Comparison of ENCODE assay signal across 9 mouse cellular contexts in the genomic region with DNA sequence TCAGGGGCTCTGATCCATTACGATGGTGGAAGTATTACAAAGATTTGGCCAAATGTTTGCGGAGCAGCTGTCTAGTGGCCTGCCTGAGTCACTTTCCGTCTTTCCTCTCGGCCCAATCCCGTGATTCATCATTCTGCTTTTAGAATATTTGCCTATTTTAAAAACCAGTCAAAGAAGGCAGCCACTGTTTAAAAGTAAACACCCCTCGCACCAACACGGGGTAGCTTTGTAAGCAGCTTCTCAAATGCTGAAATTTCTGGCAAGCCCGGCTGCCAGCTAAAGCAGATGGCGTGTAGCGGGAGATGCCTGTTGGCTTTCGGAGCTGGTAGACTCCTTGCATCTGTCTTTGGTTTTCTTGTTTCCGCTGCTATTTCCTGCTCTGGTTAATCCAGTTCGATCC. TPM values are rescaled to one million over a fixed set of nuclear protein-coding genes. Genes with fewer than 3 reads are reported as not detected.
A peak's percentile ranks its signal among the peaks of the same experiment; 100 is the strongest.
DNase-seq lines count a peak whose midpoint lies in the region; TF ChIP-seq lines count a peak whose summit lies in the region.
"Had no signal": no experiment of that assay in that cellular context is flagged by ENCODE, and none has a peak within 500 bp of the region (broad histone marks: within the 10 kb centered on the region; RNA-seq: fewer than 3 reads in every experiment).

No protein-coding gene starts in this region.

- H3K79me2 ChIP-seq in myocyte (ENCODE audit: control insufficient read depth, insufficient read depth) = no peaks in the 10 kb centered on the region

- H3K9me3 ChIP-seq in heart, embryonic 10.5 days = no peaks in the 10 kb centered on the region
- H3K9me3 ChIP-seq: limb, embryonic 13.5 days had no signal

- H3K4me3 ChIP-seq in heart, embryonic 10.5 days = no peak overlapping the region
- no peak overlapping the region for H3K4me3 ChIP-seq in myocyte
- H3K4me3 ChIP-seq: limb, embryonic 13.5 days had no signal

- H3K27me3 ChIP-seq in heart, embryonic 10.5 days (ENCODE audit: insufficient read depth, poor library complexity, severe bottlenecking) = no peaks in the 10 kb centered on the region
- no peaks in the 10 kb centered on the region for H3K27me3 ChIP-seq in myocyte (ENCODE audit: control insufficient read depth, insufficient read depth, insufficient read length)
- H3K27me3 ChIP-seq: limb, embryonic 13.5 days had no signal

- H3K4me1 ChIP-seq in heart, embryonic 10.5 days = no peaks in the 10 kb centered on the region
- H3K4me1 ChIP-seq: limb, embryonic 13.5 days had no signal

- peak overlapping the region; percentile 75 for H3K4me2 ChIP-seq in myocyte (ENCODE audit: low read depth)
- H3K4me2 ChIP-seq: limb, embryonic 13.5 days had no signal

- intact Hi-C loops in heart, postnatal 14 days (cut with DNase I) = no loop called here

- 85% methylated on average over 13 of the region's 13 CpGs for WGBS in heart, embryonic 10.5 days

- H3ac ChIP-seq in myocyte (ENCODE audit: control insufficient read depth, insufficient read length) = no peak overlapping the region

- peak; percentile 32 to 42 for DNase-seq in heart, adult 18-20 months
- DNase-seq in heart, embryonic 10.5 days (ENCODE audit: low spot score) = no peak
- peak; percentile 87 to 89 for DNase-seq in cerebellum, postnatal 10 days
- DNase-seq in heart, postnatal 14 days = peak; percentile 17 to 51
- DNase-seq in ovary, postnatal 36 days (ENCODE audit: low spot score) = no peak
- DNase-seq in T-cell, adult 2 months (ENCODE audit: low spot score) = no peak
- no peak for DNase-seq in spleen, postnatal 36 days (ENCODE audit: low spot score in 2 of 2)

- H3K27ac ChIP-seq in heart, embryonic 10.5 days = no peak overlapping the region
- H3K27ac ChIP-seq: limb, embryonic 13.5 days had no signal

- H3K36me3 ChIP-seq in heart, embryonic 10.5 days = no peaks in the 10 kb centered on the region
- no peaks in the 10 kb centered on the region for H3K36me3 ChIP-seq in myocyte (ENCODE audit: control insufficient read depth, insufficient read depth)
- H3K36me3 ChIP-seq: limb, embryonic 13.5 days had no signal

- TF ChIP-seq POLR2A in myocyte (IDR thresholded peaks at IDR 0.05; ENCODE audit: insufficient read length, low read depth) = peak; percentile 19

TF ChIP-seq in myocyte, 11 proteins besides CTCF, POLR2A, EP300 and RAD21:
- peak; percentile 2 for TF ChIP-seq TCF3 (IDR thresholded peaks at IDR 0.05; ENCODE audit: insufficient read length, low read depth)
- TF ChIP-seq TCF12 (IDR thresholded peaks at IDR 0.05; ENCODE audit: insufficient read depth, poor library complexity, severe bottlenecking) = peak; percentile 62
- TF ChIP-seq MYOG (IDR thresholded peaks at IDR 0.05; ENCODE audit: control insufficient read depth in 1 of 3, insufficient read depth in 1 of 3, insufficient read length in 2 of 3, low read depth in 2 of 3) = peak in 2 of 3 experiments; percentile 78 to 87
- TF ChIP-seq MYOD1 (IDR thresholded peaks at IDR 0.05; ENCODE audit: control insufficient read depth in 1 of 3, insufficient read length in 2 of 3, low read depth in 2 of 3) = peak; percentile 52 to 70 (median 70)
- TF ChIP-seq E2F4 (IDR thresholded peaks at IDR 0.05; ENCODE audit: insufficient read depth) = no peak
- peak; percentile 46; the same call in 1 of the 2 replicates for TF ChIP-seq CEBPB (IDR thresholded peaks at IDR 0.05; ENCODE audit: insufficient read depth, poor library complexity, severe bottlenecking)
TF ChIP-seq in myocyte: peak in this region for 5.

RNA-seq across cellular contexts. Expression of gene Map3k7cl, which starts 14.4 kb away (rescaled TPM):
- 1 to 10 TPM; 1.8 TPM for total RNA-seq in heart, adult 18-20 months (2021)
- not detected in 2 replicates for polyA plus RNA-seq in heart, embryonic 10.5 days (2016; fragmentation: Nextera tagmentation; extraction: Ambion mirVana)
- total RNA-seq in heart, postnatal 14 days (2021) = 1 to 10 TPM; 2.7 to 3.6 TPM
- 2.2 TPM for polyA plus RNA-seq in myocyte (2012; fragmentation: generic; extraction: Trizol)

Comparison
In these comparisons a context has a peak if more than half of its experiments do, and no peak if none do; other contexts are left out.
1. DNase-seq: peak in heart, adult 18-20 months (2 of 2), cerebellum, postnatal 10 days (2 of 2) and heart, postnatal 14 days (2 of 2); none in heart, embryonic 10.5 days (single experiment), ovary, postnatal 36 days (single experiment), T-cell, adult 2 months (single experiment) and spleen, postnatal 36 days (0 of 2).